1 mouse cellular context compared by ENCODE assay signal in the genomic region with DNA sequence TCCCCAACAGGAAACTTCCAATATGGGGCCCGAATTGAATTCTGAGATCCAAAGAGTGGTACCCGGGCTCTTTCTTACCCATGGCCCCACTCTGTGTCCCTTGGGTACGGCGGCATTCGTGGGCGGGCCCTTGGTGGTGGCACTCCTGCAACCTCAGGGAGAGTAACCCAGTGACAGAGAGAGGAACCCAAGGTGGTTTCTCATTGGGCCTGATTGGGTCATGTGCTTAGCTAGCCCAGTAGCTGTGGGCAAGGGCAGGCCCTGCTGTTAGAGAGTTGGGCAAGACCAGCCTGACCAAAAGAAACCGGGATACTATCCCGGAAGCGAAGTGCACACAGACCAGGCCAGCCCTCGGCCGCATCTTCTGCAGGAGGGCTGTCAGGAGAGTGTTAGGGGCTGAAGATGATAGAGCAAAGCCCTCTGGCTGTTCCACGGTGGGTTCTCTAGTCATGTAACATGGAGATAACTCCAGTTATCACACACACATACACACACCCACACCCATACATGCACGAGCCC.
TF ChIP-seq lines count a peak whose summit lies in the region.

No protein-coding gene starts in this region.

TF ChIP-seq in MEL, 35 proteins besides CTCF, POLR2A, EP300 and RAD21 (continued from another document):
- 0 out of 2 replicates have a peak, but pooled peaks have one; percentile 28 for TF ChIP-seq TCF12 (IDR thresholded peaks at IDR 0.05; ENCODE audit: low read depth, low read length)
- no peak for TF ChIP-seq TBP (IDR thresholded peaks at IDR 0.05; ENCODE audit: low read depth, low read length)
- no peak for TF ChIP-seq TAL1 (IDR thresholded peaks at IDR 0.05; ENCODE audit: low read length)
- TF ChIP-seq MYB (IDR thresholded peaks at IDR 0.05; ENCODE audit: low read depth, low read length), result no peak
- TF ChIP-seq UBTF (IDR thresholded peaks at IDR 0.05; ENCODE audit: borderline replicate concordance, insufficient read depth, low read depth, low read length), result no peak
- TF ChIP-seq SIN3A (IDR thresholded peaks at IDR 0.05; ENCODE audit: low read length), result no peak
- peak; percentile 30; the same call in 1 of the 2 replicates for TF ChIP-seq ELF1 (IDR thresholded peaks at IDR 0.05; ENCODE audit: low read depth, low read length)
- TF ChIP-seq CHD2 (IDR thresholded peaks at IDR 0.05; ENCODE audit: low read length), result no peak
- TF ChIP-seq JUND (IDR thresholded peaks at IDR 0.05; ENCODE audit: low read depth, low read length), result no peak
- no peak for TF ChIP-seq ZMIZ1 (IDR thresholded peaks at IDR 0.05; ENCODE audit: low read depth, low read length)
- TF ChIP-seq GATA1 (IDR thresholded peaks at IDR 0.05; ENCODE audit: low read depth, low read length), result peak; percentile 24; the same call in 1 of the 2 replicates
- no peak for TF ChIP-seq ETS1 (IDR thresholded peaks at IDR 0.05; ENCODE audit: low read depth, low read length)
- TF ChIP-seq USF2 (IDR thresholded peaks at IDR 0.05; ENCODE audit: borderline replicate concordance in 1 of 2, insufficient read depth in 1 of 2, low read depth in 1 of 2, low read length in 2 of 2), result peak in 1 of 2 experiments; percentile 47; a peak in 1 of 4 replicates
- no peak for TF ChIP-seq POLR2AphosphoS5 (IDR thresholded peaks at IDR 0.05; ENCODE audit: borderline replicate concordance, low read depth, low read length)
- peak; percentile 90 for TF ChIP-seq USF1 (IDR thresholded peaks at IDR 0.05; ENCODE audit: low read depth, low read length)
- no peak for TF ChIP-seq ZC3H11A (IDR thresholded peaks at IDR 0.05; ENCODE audit: low read depth, low read length)
- peak; percentile 68 for TF ChIP-seq MAX (IDR thresholded peaks at IDR 0.05; ENCODE audit: low read length)
